Mouse (Mus musculus): Measurements from ENCODE around the gene Gng7.
A peak's percentile ranks its signal among the peaks of the same experiment; 100 is the strongest.
"Not testable (repeated sequence)": the region's sequence is repeated elsewhere in the genome, so short reads cannot be mapped to it uniquely, and the experiment has no call there.

Gene Gng7

GRCm38 (mm10) chr10:80995091-80995632 is 19.6 kb downstream of the Gng7 start:
- DNase-seq (ENCODE audit: low spot score in 2 of 2), result peak; percentile 65 to 85

DNA sequence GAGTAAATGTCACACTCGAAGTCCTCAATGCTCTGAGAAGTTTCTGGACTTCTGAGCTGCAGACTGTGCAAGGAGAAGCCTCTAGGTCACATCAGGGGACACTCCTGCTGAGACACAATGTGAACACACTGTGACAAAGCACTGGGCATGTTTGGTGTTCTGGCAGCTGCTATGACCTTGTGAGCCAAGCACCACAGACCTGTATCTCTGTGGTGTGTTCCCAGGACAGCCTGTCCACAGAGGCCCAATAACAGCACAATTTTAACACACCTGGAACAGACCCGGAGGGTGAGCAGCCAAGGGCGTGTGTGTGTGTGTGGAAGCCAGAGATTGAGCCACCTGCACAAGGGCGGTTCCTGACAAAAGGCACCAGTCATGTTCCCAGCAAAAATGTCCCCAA is 20.1 kb downstream of the Gng7 start:
- no peak for DNase-seq (ENCODE audit: low spot score in 2 of 2)

- no peak for DNase-seq (ENCODE audit: low spot score in 2 of 2)
Observed at GRCm38 (mm10) chr10:80993276-80993675, 21.5 kb downstream of the Gng7 start.

DNA sequence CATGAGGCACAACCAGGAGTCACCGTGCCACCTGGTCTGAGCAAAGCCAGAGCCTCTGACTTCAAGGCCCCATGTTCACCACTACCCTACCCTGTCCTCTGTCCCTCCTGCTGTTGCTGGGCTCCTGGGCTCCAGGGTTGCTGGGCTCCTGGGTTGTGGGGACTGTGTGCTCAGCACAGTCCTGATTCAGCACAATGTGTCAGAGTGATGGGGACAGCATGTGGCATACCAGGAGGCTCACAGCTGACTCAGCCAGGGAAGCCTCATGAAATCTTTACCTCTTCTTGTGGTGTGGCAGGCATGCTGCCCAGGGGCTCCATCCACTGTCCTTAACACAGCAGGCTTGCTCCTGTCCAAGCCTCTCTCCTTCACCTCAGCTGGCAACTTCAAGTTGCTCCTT is 22.8 kb downstream of the Gng7 start:
- no peak for DNase-seq (ENCODE audit: low spot score in 2 of 2)

- DNase-seq (ENCODE audit: low spot score in 2 of 2), result no peak
Observed at GRCm38 (mm10) chr10:80991007-80991406, 23.7 kb downstream of the Gng7 start.

GRCm38 (mm10) chr10:80990406-80990805 is 24.3 kb downstream of the Gng7 start:
- DNase-seq (ENCODE audit: low spot score in 2 of 2), result no peak

DNA sequence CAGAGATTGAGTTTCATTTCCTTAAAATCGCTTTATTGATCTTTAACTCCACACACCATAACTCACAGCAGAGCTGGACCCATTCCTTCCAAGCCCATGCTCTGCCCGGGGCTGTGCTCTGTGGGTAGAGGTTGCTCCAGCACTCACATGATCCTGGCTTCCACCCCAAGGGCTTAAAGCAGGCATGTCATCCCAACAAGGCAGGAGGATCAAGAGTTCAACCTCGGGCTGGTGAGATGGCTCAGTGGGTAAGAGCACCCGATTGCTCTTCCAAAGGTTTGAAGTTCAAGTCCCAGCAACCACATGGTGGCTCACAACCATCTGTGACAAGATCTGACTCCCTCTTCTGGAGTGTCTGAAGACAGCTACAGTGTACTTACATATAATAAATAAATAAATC is 24.9 kb downstream of the Gng7 start:
- DNase-seq (ENCODE audit: low spot score in 2 of 2), result not testable (repeated sequence)

GRCm38 (mm10) chr10:80989446-80989845 is 25.3 kb downstream of the Gng7 start:
- DNase-seq (ENCODE audit: low spot score in 2 of 2), result no peak

- peak; percentile 83 to 88 for DNase-seq (ENCODE audit: low spot score in 2 of 2)
Observed at GRCm38 (mm10) chr10:80987709-80988441, 26.9 kb downstream of the Gng7 start.

DNA sequence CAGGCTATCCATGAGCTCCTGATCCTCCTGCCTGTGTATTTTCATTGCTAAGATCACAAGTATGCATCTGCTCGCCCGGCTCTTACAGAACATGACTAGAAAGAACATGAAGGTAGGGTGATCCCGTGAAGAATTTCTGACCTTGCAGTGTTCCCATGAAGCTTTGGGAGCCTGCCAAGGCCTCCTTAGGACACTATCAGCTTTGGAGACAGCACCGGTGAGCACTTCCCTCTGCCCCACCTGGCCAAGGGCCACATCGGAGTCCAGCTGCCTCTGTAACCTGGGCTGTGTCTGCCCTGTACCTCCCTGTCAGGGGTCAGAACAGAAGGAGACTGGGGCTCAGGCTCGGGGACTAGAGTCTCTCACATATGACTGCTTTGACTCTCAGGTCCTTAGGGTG is 28.0 kb downstream of the Gng7 start:
- DNase-seq (ENCODE audit: low spot score in 2 of 2), result no peak

DNA sequence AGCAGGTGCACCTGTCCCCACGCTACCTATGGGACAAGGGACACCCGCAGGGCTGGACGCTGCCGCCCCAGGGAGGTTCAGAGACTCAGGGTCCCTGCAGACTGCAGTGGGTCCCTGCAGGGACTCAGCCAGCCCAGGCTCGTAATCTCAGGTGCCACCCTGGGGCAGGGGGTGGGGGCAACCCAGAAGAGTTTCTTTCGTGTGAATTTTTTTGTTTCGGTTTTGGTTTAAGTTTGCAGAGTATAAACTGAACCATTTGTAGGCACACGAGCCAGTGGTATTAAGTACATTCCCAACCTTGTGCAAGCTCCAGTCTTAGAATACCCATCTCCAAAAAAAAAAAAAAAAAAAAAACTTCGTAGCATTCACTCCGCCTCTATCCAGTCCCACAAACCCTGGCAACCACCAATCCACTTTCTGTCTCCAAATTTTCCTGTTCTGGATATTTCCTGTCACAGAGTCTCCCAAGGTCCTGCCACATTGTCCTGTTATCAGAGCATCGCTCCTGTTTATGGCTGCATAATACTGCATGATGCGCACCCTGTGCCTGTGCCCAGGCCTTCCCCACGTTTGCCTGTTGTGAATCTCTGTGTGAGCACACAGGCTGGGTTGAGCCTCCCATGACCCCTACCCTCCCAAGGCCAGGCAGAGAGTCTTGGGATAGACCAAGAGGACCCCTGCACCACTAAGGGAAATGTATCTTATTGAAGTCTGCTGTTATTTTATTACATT is 28.6 kb downstream of the Gng7 start:
- DNase-seq (ENCODE audit: low spot score in 2 of 2), result no peak

GRCm38 (mm10) chr10:80985241-80985969 is 29.3 kb downstream of the Gng7 start:
- no peak for DNase-seq (ENCODE audit: low spot score in 2 of 2)

DNA sequence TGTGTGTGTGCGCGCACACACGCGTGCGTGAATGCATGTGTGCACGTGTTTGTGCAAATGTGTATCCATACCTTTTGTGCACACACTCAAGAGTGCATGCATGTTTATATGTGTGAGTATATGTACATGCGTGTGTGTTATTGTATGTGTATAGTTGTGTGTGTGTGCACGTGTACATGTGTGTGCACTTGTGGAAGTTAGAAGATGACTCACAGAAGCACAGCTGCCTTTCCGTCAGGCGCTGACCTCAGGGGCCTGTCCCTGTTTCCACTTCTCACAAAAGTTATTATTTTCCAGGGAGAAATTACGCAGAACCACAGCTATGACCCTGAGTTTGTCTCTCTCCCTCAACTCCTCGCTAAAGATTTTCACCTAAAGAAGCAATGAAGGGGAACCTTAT is 30.5 kb downstream of the Gng7 start:
- no peak for DNase-seq (ENCODE audit: low spot score in 2 of 2)

DNA sequence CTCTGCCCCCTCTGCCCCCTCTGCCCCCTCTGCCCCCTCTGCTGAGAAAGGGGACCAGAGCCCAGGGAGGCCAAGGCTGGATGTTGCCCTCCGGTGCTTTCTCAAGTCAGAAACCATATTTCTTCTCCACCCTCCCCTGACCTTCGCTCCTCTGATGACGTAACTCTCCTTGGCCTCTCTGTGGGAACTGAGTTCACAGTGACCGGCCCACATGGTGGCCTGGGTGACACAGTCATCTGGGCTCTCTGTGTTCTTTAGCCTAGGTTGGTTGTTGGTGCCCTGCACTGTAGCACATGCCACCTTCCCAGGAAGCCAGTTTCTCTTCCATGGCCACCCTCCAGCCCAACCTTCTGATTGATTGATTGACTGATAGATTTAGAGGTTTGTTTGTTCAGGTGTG is 32.4 kb downstream of the Gng7 start:
- DNase-seq (ENCODE audit: low spot score in 2 of 2), result no peak

- no peak for DNase-seq (ENCODE audit: low spot score in 2 of 2)
Observed at GRCm38 (mm10) chr10:80981564-80982112, 33.1 kb downstream of the Gng7 start.

GRCm38 (mm10) chr10:80975478-80975877 is 39.3 kb downstream of the Gng7 start:
- no peak for DNase-seq (ENCODE audit: low spot score in 2 of 2)

DNA sequence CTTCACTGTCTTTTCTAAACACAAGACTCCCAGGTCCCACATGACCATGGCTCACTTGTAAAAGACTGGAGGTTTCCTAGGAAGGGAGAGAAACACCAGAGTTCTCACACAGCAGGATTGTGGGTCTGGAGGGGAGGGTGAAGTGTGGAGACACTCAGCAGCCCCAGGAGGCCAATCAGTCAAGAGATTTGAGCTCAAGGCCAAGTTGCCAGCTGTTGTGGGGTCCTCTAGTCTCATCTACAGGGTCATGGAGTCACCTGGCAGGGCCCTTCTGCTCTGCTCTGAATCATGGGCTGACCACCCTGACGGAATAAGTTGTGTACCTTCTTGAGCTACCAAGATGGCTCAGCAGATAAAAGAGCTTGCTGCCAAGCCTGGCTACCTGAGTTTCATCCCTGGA is 41.0 kb downstream of the Gng7 start:
- DNase-seq (ENCODE audit: low spot score in 2 of 2), result no peak

DNA sequence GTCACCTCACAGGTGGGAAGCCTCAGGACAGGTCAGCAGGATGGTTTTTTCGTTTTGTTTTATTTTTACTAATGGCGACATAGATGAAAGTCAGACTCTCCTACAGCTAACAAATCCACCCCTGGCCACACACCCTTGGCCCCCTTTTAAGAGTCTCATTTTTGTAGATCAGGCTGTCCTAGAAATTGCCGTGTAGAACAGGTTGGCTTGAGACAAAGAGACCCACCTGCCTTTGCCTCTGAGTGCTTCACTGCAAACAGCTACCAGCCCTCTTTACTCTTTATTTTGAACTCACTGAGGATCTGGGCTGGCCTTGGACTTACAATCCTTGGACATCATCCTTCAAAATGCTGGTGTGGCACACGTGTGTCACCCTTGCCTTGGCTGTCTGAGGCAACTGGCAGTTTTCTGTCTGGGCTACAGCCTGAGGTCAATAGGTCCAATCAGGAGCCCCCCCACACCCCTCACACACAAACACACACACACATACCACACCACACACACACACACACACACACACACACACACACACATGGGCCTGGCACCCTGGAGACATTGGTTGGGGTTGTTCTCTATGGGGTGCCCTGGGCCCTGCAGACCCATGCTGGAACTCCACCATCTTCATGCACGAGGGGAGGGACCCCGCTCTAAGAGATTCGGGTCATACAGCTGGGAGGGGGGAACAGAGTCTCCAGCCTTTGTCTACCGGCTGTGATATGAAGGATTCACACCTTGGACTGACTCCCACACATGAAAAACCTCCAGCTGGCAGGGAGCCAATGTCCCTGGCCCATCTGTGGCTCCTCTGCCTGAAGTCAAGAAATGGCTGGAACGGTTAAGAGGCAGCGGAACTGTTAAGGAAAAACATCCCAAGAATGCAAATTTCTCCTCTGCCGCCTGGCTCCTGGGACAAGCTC is 42.4 kb downstream of the Gng7 start:
- DNase-seq (ENCODE audit: low spot score in 2 of 2), result peak in 1 of 2 experiments; percentile 75

GRCm38 (mm10) chr10:80971533-80971932 is 43.2 kb downstream of the Gng7 start:
- no peak for DNase-seq (ENCODE audit: low spot score in 2 of 2)

GRCm38 (mm10) chr10:80970159-80970558 is 44.6 kb downstream of the Gng7 start:
- no peak for DNase-seq (ENCODE audit: low spot score in 2 of 2)

- DNase-seq (ENCODE audit: low spot score in 2 of 2), result no peak
Observed at GRCm38 (mm10) chr10:80969298-80969697, 45.4 kb downstream of the Gng7 start.

Measured in urinary bladder, postnatal 4 days (tissue).